Mouse (Mus musculus) B cell, adult 2 months (primary cell): ENCODE data around the gene Mdm2.

Experiments used
- DNase-seq, 2 experiments: peaks; one replicate each; pipeline ENCODE4 v3.0.0; 2022

Gene Mdm2

DNA sequence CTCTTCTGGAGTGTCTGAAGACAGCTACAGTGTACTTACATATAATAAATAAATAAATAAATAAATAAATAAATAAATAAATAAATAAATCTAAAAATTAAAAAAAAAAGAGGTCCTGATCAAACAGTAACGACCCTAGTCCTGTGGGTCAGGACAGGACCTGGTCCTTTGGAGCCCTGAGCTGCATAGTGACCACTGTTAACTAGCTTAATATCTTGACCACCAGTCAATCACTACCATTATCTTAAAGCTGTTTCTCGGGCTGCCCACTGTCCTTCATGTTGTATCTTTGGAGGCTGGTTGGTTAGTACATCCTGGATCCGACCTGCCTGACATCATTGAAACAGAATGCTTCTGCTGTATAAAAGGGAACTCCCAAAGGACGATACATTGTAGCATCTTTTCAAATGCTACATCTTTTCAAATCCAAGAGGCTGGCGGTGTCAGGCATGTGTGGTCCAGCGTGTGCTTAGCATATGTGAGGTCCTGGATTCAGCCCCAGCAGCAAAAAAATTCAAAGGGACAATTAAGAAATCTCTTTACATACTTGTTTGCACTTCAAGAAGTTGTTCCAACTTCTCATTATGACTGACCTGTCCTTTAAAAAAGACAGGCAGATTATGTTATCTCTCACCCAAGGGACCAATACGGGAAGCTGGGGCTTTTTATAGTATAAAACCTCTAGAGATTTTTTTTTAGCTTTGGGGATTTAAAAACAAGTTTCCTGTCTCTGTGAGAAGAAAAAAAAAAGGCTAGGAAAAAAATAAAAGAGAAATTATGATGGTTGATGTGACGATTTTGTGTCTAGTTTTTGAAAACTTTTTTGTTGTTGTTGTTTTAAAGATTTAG, 57.4 kb downstream of the Mdm2 start:
- no peak for DNase-seq

DNA sequence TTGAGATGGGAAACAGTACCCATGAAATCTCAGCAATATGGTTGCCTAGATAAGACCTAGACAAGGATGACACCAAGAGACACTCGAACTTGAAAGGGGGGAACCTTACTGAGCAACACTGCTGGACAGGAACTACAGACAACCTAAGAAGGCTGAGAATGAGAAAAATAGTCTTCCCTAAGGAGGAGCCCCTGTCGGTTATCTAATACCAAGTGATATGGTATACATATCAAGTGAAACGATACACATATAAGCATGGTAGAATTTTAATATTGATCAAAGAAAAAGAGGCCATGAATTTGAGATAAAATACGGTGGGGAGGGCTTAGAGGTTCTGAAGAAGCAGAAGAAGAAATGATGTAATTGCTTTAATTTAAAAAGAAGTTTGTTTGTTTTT, 58.2 kb downstream of the Mdm2 start:
- no peak for DNase-seq

DNA sequence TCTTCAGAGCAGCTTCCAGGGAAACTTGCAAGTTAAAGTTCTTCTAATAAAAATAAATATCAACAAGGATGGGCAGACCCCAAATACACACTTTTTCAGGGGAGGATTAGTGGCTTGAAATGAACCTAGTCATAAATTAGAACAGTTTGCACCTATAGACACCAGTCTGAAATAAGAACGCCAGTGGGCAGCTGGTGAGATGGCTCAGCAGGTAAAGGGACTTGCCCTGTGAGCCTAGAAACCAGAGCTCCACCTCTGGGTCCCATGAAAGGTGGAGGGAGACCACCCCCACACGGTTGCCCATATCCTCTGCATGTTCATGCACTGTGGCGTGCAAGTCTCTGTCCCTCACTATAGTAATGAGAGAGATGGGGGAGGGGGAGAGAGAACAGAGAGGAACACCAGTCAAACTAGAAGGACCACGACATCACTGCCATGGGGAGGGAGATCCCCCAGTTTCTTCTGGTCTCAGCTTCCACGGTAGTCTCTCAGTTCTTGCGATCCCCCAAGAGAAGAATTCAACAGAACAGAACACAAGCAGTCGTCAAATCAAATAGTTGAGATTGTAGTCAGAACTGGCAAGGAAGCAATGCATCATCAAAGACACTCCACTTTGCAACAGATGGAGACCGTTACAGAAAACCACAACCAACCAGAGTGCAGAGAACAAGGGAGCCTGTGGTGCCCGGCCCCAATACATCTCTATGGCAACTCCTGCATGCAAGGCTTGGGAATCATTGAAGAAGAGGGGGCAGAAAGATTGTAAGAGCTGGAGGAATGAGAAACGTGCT, 58.8 kb downstream of the Mdm2 start:
- peak; percentile 28 to 37 for DNase-seq

DNA sequence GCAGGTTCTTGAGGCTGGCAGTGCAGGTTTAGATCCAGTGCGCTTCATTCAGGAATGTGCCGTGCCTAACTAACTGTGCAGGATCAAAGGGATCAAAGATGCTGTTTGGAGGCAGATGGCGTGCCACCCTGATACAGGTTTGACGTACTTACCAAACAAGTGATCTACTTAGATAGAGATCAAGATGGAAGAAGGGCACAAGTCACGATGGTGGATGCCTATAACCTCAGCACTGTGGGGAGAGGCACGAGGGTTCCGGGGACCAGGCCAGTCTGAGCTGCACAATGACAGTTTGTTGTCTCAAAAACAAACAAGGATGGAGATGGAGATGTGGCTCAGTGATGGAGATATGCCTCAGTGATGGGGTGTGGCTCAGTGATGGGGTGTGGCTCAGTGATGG, 59.8 kb downstream of the Mdm2 start:
- DNase-seq, result no peak

DNA sequence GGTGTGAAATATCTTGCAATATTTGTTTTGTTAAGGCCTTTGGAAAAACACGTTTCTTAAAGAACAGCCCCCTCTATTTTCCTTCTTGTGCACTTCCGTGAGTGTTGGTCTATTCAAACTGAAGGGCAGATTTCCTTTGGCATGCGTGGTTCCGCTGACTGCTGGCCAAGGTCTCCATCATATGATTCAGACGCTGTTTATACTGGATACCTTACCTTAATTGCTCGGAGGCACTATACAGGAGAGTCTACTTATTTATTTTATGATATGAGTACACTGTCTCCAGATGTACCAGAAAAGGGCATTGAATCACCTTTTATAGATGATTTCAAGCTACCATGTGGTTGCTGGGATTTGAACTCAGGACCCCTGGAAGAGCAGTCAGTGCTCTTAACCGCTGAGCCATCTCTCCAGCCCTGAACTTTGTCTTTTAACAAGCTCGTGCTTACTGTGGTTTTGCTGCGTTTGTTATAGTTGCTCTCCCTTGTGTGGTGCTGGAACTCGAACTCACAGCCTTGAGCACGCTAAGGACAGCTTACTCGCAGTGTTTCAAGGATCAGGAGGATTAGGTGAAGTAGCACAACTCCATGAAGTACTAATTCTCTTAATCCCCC, 60.4 kb downstream of the Mdm2 start:
- DNase-seq, result no peak

DNA sequence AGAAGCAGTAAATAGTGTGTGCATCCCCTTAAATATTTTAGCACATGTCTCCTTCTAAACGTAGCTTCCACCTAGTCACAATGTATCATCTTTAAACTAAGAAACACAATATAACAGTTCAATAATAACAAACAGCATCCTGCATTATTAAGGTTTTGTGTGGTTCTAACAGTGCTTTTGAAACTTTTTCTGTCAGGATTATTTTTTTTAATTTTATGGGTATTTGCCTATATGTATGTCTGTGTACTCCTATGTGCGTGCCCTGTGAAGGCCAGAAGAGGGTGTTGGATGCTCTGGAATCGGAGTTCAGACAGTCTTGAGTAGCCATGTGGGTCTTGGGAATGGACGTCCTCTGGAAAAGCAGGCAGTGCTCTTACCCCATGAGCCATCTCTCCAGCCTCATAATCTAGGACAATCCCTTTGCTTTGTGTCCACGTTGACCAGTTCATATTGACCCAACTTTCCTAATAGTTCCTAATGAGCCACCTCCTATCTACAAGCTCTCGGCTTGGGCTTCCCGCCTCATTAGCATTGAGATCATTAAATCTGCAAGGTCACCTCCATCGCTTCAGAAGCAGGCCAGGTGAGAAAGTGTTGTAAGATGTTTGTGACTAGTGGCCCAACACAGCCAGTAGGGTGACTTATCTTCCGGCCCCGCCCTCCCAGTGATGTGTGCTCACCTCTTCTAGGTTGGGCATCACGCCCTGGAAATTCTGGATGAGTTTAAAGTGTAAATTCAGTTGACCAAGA, 61.1 kb downstream of the Mdm2 start:
- DNase-seq, result no peak

DNA sequence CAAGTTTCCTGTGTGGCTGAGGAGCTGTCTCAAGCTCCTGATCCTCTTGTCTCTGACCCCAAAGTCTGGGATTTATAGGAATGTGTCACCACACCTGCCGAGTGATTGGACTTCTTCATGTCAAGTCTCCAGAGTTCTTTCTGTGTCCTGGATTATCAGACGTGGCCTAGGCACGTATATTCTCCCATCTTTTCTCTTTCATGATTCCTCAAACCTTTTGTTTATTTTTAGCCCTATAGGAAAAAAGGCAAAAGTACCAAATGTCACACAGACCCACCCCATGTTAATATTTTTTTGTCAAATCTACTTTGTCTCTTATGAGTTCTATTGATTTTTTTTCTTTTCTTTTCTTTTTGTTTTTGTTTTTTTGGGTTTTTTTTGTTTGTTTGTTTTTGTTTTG, 61.9 kb downstream of the Mdm2 start:
- DNase-seq, result no peak

DNA sequence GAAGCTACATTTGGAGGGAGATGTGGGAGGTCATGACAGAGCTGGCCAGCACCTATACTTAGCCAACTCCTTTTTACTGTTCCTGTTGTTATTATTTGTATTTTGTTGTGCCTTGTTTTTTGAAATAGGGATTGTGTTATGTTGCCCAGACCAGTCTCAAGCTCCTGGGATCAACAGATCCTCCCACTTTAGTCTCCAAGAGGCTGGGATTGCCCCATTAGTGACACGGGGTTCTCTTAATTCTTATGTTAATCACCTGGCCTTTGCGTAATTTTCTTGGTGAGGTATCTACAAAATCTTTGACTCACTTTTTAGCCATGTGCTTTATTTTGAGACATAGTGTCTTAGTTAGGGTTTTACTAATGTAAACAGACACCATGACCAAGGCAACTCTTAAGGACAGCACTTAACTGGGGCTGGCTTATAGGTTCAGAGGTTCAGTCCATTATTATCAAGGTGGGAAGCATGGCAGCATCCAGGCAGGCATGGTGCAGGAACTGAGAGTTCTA, 62.5 kb downstream of the Mdm2 start:
- DNase-seq, result no peak

DNA sequence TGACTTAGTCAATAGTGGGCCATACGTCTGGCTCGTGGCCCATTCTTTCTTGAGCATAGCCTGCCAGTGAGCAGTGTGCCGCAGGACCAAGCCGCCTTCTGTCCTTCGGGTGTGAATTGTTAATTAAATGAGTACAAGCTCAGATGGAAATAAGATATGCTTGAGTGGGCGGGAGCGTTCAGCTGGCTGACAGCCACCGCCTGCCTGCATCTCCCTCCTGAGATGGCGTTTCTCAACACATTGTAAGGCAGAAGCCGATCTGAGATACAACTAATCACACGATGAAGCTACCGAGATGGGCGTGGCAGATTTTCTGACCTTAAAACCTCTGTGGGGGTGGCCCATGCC, 63.4 kb downstream of the Mdm2 start:
- peak; percentile 61 to 62 for DNase-seq

DNA sequence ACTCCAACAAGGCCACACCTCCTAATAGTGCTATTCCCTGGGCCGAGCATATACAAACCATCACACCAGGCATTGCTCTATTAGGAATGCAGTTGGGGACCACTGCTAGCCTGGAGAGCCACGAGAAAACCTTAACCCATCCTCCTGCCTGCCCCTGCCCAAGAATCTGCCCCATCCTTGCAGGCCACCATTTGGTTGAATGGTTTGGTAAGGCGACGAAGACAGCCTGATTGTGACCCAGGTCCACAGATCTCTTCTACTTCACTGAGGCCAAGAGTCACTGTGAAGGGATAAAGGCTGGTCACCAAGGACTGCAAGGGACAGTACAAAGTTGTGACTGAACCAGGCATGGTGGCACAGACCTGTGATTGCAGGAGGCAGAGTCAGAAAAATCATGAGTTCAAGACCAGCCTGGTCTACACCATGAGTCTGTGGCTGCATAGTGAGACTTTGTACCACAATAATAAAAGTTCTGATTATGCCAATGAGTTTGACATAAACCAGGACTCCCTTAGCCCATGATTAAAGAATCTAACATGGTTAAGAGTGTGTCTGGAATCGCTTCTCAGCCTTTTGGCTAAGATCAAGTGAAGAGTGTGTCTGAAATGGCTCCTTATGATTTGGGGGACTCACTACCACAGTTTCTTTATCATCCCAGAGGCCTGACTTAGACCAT, 63.9 kb downstream of the Mdm2 start:
- DNase-seq, result no peak

DNA sequence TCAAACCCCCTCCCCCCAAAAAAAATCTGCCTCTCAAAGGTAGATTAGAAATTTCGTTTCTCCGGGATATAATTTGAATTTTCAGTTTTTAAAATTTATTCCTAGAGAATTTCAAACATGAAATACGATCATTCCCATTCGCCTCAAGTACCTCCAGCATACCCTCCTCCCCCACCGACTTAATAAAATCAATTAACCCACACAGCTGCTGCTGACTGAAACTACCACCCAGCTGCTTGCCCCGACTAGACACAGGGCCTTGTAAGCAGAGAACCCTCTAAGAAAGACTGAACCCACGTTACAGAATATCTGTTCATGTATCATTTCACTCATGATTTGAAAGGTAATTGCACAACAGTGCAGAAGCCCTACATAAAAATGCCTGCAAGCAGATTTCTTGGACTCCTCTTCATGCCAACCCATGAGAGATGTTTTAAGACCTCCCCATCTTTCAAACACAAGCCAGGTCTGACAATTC, 65.0 kb downstream of the Mdm2 start:
- no peak for DNase-seq

DNA sequence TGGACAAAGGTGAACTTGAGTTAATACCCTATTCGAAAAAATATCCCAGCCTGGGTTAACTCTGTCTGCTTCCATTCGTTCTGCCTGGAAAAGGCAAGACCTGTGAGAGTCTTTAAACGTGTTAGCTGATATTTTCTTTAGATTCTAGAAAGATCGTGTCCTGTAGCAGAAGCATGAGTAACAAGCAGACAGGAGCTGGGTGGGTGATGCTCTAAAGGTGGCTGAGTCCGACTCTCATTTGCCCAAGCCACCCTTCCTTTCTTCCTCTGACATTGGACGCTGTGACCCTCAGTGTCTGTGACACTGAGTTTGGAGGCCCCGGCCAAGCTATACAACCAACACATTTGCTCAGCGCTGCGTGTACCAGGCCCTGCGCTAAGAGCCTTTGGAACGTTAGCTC, 65.7 kb downstream of the Mdm2 start:
- DNase-seq, result no peak

DNA sequence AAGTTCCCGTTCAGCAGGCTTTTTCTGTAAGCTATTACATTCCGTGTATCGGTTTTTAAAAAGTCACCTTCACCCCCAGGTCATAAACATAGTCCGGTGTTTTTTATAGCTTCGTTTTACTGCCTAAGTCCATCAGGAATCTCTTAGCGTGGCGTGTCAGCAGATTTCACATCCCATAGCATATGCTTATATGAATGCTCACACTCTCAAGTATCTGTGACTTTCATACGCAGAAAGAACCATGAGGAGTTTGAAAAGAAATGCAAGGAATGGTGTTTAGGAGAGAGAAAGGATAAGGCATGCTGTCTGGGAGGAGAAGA, 66.2 kb downstream of the Mdm2 start:
- DNase-seq, result no peak

DNA sequence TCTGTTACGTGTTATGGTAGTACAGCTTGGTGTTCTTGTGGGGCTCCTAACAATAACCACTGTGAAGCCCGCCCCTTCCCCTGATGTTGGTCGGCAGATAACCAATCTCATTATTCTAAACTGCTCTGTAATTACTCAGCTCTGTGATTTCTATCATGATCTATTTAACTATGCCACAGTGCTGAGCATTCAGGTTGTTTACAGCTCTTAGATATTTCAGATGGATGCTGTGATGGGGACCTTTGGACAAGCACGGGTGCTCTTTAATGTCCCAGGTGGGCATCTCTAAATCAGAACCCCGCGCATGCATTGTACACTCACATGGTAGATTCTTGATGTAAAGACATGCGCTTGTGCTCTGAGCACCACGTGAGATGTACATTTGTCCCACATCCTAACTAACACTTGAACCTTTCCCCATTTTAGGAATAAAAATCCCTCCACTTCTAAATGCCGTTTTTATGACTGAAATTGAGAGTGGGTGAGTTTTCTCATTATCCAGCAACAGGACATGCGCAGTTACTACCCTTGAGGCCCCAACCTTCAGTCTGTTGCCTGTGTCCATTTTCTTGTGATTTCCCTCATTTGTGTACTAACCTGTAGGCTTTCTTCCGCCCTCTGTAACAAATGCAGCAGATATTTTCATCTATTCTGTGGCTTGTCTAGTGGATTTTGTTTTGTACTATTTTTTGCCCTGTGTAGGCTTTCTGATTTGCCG, 66.7 kb downstream of the Mdm2 start:
- DNase-seq, result no peak

DNA sequence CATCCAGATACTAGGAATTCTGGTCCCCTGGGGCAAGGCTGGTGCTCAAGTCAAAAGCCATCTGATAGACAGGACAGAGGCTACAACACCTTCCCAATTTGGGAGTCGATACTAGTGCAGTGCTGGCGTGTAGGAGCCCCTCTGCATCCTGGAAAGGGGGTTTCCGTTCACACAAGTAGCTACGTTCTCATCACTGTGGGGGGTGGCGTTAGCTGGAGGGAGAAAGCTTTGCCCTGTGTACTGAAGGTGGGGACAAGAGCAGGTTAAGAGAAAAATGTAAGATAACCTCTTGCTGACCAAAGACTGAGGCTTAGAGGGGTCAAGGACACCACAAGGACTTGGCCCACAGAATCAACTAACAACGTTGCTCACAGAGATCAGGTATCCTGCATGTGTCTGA, 67.3 kb downstream of the Mdm2 start:
- no peak for DNase-seq

DNA sequence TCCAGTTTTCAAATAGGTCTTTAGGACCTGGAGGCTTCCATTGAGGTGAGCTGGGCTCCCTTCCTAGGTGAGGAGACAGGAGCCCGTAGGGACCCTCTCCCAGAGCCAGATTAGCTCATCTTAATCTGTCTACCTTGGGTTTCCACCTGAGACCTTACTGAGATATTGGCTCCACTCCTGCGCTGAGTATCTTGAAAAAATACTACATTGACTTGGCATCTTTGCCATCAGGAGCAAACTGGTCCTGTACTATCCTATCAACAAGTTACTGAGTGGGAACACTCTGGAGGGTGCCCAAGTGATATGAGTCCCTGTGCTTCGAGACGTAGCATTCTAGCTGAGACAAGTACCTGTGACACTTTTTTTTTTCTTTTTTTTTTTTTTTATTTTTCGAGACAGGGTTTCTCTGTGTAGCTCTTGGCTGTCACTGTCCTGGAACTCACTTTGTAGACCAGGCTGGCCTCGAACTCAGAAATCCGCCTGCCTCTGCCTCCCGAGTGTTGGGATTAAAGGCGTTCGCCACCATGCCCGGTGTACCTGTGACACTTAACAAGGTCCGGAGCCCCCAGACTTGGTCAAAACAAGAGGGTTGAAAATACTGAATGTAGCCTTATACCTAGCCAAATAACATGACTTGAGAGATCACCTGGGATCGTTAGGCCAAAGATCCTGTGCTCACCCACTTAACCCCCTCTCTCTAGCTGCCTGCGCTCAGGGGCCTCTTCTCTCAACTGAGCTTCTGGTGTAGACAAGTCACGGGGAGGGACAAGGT, 67.9 kb downstream of the Mdm2 start:
- no peak for DNase-seq

DNA sequence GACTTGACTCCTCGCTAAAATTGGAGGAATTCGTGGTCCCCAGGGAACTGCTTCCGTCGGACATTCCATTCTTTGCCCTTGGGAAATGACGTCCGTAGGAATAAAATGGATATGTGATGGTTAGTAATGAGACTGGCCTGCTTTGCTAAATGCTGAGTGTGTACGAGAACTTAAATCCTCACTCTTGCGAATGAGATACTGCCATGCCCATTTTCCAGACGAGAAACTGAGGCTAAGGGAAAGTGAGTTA, 68.4 kb downstream of the Mdm2 start:
- DNase-seq, result no peak

DNA sequence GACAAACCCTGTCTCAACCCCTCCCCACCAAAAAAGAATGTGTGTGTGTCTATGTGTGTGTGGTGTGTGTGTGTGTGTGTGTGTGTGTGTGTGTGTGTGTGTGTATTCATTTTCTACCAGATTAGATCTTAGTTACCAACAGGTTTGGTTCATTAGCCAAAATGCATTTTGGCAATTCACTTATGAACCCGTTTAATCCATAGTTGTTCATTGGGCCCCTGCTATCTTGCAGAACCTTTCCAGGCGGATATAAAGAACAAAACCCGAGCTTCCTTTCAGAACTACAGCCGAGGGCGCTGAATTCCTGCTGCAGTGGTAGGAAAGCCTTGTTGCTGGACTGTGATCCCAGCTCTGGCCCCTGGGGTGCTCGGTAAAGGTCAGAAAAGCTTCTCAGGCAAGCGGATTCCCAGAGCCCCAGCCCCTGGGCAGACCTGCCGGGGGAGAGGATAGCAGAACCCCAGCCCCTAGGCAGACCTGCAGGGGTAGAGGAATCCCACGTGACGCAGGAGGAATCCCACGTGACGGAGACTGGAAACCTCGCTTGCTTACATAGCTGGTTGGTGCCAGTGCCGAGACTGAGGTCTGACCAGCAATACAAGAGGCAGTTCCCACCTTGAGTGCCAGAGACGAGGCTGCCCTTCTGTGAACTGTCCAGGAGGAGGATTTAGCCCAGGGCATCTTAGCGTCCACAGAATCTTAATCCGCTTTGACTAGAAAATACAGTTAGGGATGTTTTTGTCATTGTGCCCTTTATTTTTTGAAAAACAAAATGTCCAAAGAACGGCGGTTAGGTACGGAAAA, 69.0 kb downstream of the Mdm2 start:
- no peak for DNase-seq

DNA sequence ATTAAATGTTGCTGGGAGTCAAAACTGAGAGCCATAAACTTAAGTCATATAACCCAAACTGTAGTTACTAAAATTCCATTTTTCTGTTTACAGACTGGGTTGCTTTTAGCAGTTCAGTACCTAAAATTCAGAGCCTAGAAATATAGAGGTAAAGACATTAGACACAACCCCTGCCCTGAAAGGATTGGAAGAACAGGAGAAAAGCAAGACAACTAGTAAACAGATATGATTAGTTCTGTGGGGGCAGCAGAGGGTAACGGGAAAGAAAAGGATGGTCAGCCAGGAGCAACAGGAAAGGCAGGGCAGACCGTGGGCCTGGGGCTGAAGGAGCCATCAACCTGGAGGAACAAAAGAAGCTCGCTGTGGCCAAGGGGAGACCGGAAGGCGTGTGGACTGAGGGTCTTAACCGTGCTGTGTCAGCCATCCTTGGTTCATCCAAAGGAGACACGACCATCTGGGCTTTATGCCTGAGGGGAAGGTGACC, 69.9 kb downstream of the Mdm2 start:
- no peak for DNase-seq

DNA sequence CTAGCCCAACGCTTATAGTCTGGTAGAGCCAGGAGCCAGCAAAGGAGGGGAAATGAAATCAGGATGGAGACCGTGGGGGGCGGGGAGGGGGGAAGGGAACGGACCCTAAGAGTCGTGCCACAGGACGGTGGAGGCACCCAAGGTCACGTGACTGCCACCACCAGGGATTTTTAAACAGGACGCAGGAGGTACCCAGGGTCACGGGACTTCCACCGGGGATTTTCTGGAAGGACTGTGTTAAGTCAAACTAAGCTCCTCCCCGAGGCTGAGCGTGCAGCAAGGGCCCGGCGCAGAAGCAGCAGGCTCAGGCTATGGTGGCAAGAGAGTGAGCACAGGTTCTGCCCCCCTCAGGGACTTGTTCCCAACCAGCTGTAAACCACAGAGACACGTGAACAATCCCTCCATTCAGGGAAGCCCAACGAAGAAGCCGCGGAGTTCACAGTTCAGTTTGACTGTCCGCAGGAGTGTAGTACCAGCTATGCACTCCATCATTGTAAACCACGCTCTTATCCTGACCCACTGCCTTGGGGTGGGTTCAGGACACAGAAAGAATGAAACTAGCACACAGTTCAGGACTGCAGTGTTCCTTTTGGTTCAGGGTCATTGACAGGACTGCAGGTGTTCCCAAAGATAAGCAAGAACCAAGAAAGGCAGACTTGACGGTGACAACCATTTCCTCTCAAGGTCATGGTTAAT, 70.5 kb downstream of the Mdm2 start:
- peak; percentile 57 to 60 for DNase-seq
